Mouse (Mus musculus) c-Kit-negative CD71-positive TER-119-positive erythroid progenitor cells, embryonic 14.5 days (primary cell): ENCODE results near the gene Cdk5.

ENCODE experiments used
- DNase-seq: peaks from one replicate; pipeline ENCODE4 v3.0.0-alpha.2; 2013; ENCODE audit warnings: low read depth, low spot score

Gene Cdk5

DNA sequence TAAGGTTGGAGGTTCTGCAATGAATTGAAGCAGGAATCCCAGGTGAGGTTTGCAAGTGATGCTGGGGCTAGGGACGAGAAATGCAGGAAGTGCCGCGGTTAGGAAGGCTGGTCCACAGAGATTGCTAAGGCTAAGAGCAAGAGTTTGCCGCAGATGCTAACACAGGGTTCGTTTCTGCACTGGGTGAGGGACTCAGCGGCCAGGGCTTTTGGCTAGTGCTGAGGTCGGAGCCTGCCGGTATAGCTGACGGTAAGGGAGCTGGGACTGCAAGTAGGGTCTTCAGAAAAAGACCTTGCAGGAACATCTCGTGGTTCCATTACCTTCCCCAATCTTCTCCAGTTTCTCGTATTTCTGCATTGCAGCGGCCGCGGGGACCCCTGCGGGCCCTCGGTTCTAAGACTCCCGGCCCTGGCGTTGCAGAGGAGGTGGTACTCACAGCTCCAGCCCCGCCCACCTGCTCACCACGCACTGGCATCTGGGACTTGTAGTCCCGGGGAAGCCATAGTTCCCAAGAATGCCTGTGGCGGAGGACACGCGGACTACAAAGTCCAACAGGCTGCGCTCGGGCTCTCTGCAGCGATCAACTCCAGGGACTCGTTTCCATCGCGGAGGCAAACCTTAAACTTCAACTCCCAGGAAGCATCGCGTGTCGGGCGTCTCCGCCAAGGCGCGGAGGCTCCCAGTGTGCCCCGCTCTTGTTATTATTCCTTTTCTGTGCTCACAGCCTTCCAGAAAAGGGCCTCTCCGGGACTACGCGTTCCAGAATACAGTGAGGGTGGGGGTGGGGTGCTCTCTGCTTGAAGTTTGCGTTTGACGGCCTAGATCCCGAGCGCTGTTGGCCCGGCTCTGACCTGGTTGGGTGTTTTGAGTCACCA, at the start of gene Cdk5, which contains the start of gene Slc4a2:
Cdk5 (minus strand) TSS at position 402 of the 875 bp plus-strand sequence.
Slc4a2 (plus strand) TSS at position 709 of the 875 bp plus-strand sequence.
- DNase-seq = peak; percentile 94

DNA sequence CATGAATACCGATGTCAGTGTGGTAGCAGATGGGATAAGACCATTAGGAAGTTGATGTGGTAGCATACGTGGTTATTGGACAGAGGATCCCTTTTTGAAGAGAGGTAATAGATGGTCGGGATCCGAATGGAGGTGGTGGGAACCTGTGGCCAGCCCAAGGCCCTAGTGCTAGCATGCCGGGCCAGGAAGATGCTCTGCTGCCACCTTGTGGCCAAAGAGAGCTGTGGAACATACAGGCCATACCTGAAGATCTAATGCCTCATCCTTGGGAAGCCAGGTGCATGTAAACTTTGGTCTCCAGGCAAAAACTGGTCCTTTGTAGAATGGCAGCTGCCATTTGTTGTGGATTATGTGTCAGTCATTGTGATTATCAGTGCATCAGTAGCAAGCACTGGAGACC, 47.3 kb upstream of the Cdk5 start:
- peak; percentile 69 for DNase-seq

DNA sequence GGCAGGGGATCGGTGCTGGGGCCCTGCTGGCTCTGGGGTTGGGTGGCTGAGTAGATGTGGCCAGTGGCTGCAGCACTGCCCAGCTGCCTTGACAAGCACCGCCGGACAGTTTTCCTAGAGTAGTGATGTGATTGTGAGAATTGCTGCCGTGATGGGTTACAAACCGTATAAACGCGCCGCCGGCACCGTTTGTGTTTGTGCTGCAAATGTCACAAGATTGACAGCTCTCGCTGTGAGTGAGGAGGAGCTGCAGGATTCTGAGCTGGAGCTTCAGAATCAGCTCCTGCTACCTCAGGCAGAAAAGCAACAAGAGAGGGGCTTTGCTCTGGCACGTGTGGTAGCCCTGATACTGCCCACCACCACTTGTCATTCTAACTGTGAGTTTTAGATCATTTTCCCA, 43.4 kb upstream of the Cdk5 start:
- no peak for DNase-seq

- DNase-seq = no peak
These were observed 32.3 kb upstream of the Cdk5 start for GRCm38 (mm10) chr5:24455613-24456012.

GRCm38 (mm10) chr5:24455076-24455475, 31.7 kb upstream of the Cdk5 start:
- DNase-seq = no peak

DNA sequence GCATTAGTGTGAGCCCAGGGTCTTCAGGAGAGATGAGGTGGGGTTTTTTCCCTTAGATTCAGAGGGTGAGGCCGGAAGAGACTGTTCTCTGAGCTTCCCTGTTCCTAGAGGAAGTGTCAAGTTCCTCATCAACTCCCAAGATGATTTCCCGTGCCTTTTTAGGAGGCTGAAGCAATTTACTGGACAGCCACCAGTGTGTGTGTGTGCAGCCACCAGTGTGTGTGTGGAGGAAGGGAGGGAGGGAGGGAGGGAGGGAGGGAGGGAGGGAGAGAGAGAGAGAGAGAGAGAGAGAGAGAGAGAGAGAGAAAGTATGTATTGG, 30.6 kb upstream of the Cdk5 start:
- no peak for DNase-seq

DNA sequence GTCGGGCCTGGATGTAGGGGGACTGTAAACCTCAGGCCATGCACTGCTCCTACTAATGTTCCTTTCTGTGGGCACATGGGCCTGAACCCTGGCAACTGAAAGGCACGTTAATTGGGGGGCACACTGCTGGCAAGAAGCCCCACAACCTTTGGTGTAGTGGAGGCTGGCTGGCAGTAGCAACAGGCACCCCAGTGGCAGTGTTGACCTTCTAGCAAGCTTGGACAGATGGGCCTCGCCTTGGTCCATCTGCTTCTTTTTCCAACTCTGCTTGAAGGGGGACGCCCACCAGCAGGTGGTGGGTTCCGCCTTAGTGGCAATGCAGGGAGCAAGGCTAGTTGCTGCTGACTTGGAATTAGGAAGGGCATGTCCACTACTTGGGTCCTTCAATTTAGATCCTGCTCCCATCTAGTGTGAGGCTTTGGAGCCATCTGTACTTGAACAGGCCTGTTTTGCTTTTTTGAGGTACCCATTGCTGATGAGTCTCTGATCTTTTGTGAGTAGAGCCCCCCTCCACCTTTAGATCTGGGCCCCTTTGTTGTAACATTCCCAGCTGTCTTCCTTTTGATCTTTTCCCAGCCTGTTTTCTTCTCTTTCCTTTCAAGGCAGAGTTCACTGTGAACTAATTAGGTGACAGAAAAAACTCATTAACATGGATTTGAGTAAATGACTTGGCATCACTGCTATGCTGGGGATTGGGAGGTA, 30.1 kb upstream of the Cdk5 start:
- DNase-seq = no peak

GRCm38 (mm10) chr5:24452691-24453233, 29.4 kb upstream of the Cdk5 start:
- DNase-seq = no peak

GRCm38 (mm10) chr5:24452030-24452690, 28.8 kb upstream of the Cdk5 start, which contains the start of gene Agap3:
Gene Agap3 (plus strand): TSS chr5:24452177.
- peak; percentile 58 for DNase-seq

DNA sequence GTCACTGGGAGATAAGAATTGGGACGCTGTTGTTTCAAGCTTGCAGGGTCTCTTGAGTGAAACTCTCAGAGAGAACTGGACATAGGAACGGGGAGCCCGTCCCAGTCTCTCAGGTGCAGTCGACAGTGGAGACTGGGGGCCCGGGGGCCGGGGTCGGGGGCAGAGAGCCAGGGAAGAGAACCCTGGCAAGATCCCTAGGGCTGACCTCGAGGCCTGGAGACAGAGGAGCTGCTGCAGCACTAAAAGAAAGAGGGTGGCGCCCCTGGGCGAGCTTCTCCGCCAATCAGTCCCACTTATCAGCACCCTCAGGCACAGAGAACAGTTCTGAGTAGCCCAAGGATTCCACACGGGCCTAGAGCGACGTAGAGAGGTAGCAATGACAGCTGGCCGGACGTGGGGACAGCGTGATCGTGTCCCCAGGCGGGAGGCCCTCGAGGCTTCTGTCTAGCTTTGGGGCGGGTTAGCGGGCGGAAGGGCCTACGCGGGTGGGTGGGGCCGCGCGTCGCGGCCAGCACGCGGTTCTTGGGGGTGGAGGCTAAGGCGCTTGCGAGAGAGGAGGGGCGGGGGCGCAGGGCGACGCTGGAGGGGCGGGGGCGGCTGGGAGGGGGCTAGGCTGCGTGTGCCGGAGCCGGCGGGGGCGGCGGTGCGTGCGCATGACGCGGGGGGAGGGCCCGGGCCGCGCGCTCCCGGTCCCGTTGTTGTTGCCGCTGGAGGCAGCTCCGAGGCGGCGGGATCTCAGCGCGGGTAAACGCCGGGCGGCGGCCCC, 28.1 kb upstream of the Cdk5 start:
- peak; percentile 58 for DNase-seq

- DNase-seq = peak; percentile 51
These were observed 24.4 kb upstream of the Cdk5 start, which contains the start of gene Tmub1 for GRCm38 (mm10) chr5:24447624-24448298. Gene Tmub1 (minus strand): TSS chr5:24447854.

GRCm38 (mm10) chr5:24446630-24447029, 23.3 kb upstream of the Cdk5 start:
- no peak for DNase-seq

GRCm38 (mm10) chr5:24445428-24446080, 22.2 kb upstream of the Cdk5 start:
- DNase-seq = no peak

DNA sequence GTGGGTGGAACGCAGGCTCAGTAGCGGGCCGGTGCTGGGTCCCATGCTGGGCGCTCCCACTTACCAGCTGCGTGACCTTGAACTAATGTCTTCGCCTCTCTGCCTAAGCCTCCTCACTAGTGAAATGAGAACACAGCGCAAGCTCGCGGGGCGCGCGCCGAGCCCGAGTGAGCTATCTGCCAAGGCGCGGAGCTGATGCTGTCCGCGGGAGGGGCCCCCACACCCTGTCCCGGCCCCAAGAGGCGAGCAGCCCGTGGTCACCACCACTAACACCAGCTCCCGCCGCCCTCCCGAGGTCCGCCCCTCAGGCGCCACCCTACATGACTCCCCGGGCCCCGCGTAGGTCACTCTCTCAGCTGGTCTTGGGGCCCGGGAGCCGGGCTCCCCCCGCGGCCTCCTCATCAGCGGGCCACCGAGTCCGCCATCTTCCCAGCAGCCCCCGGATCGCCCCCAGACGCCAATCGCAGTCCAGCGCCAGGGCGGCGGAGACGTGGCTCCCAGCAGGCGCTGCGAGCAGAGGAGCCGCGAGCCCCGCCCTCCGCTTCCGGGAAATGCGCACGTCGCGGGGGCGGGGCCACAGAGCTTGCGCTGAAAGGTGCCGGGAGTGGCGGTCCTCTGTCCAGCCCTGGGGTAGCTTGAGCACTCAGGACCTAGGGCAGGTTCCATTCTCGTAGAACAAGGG, 21.6 kb upstream of the Cdk5 start, which contains the start of gene Fastk:
Fastk (minus strand) TSS at position 542 of the 682 bp plus-strand sequence.
- DNase-seq = peak; percentile 87

DNA sequence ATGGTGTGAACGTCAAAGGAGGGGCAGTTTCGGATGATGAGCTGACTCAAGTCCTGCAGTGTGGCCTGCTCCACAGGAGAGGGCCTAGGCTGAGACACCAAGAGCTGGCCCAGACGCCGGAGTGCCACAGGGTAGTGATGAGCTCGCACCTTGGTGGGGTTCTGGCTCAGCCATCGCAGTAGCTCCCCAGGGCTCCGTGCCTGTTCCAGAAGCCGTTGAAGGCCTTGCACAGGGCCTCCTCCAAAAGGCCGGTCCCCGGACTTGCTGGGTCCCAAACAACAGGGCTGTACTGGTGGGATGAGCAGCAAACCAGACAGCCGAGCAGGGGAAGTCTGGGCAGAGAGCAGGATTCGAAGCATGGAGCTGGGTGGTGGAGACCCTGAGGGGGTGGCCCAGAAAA, 20.6 kb upstream of the Cdk5 start:
- DNase-seq = no peak

DNA sequence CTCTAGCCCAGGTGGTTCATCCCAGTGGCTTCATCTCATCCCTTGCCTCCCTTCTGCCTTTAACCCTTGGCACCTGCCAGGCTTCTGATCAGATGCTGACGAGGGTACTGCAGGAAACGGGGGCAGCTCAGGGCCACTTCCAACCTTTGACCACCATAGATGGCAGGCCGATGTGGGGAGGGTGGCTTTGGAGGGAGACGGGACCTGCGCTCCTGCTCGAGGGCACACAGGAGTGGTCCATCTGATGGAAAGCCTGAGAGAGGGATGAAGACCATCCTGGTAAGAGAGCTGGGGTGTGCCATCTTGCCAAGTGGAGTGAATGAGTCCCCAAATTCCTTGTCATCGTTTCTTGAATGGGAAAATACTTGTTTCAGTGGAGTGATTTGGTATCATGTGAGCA, 19.9 kb upstream of the Cdk5 start:
- no peak for DNase-seq

DNA sequence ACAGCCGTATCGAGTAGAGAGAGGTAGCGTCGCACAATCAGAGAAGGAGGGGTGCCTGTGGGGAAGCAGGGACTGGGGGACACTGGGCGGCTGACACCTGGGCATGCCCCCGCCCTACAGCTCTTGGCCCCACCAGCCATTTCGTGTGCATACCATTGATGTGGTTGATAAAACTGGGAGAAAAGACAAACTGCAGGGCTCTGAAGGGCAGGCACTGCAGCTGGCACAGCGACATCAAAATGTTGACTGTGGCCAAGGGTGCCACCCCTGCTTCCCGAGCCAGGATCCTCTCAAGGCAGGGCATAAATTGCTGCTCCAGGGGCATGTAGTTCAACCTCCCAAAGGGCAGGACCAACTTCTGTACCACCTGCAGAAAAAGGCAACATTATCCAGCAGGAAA, 18.7 kb upstream of the Cdk5 start:
- DNase-seq = no peak

DNA sequence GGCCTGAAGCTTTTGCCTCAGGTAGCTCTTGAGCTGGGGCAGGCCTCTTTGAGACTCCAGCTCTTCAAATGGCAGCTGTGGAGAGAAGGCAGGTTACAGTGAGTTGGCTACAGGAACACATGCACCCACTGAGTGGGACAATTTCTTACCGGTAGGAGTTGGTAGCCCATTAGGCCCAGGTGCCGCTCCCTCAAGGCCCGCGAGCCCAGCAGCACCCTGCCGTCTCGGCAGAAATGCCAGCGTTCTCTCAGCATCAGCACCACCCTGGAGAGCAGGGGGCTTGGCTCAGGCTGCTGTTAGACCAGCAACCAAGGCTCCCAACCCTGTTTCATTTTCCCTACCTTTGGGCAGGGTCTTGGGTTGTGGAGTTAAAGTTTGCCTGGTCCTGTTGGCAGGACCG, 17.9 kb upstream of the Cdk5 start:
- no peak for DNase-seq

- no peak for DNase-seq
These were observed 10.7 kb upstream of the Cdk5 start for GRCm38 (mm10) chr5:24433993-24434392.
